Mouse (Mus musculus) embryonic stem cell, embryonic (primary cell): ENCODE results near the gene Xirp1.

ENCODE experiments used
- CTCF ChIA-PET, 4 experiments: fragments of 300-600 bp in 2 of 4; fragments of 350-600 bp in 2 of 4; sonication (Branson Sonifier 250); formaldehyde crosslinking; loops; one replicate each; lab custom pipeline; 2022; ENCODE audit warnings: inconsistent platforms in 2 of 4; lab: Charles Lee
- POLR2A ChIA-PET, 4 experiments: fragments of 300-600 bp in 2 of 4; fragments of 350-600 bp in 2 of 4; sonication (Branson Sonifier 250); formaldehyde crosslinking; loops; one replicate each; lab custom pipeline; 2022; ENCODE audit warnings: antibody characterized with exemption in 4 of 4, inconsistent platforms in 1 of 4; lab: Charles Lee

Xirp1 gene

GRCm38 (mm10) chr9:120007833-120008232, 15.6 kb downstream of the Xirp1 start:
- POLR2A ChIA-PET = interaction anchor here in 3 of 4 experiments (0.6 to 11.1 kb wide), 14 partner anchors 9 to 142 kb away, joined by 3 to 173 read pairs (median 4); partner anchors contain the start of genes Csrnp1 (in 2 of the 3) and Mobp (in 1 of the 3)
- CTCF ChIA-PET = interaction anchor here (0.6 to 4.0 kb wide), 17 partner anchors 9 to 339 kb away, joined by 3 to 32 read pairs (median 4); no protein-coding TSS in a partner anchor

- ChIA-PET CTCF (interaction anchor here in 3 of 4 experiments (0.5 to 4.0 kb wide), 6 partner anchors 18 to 488 kb away, joined by 3 to 32 read pairs (median 4); no protein-coding TSS in a partner anchor), POLR2A (interaction anchor here (0.6 to 11.1 kb wide), 21 partner anchors 12 to 1015 kb away, joined by 3 to 173 read pairs (median 4); partner anchors contain the start of genes Csrnp1 (in 2 of the 4) and Rpsa (in 1 of the 4))
These were observed 17.5 kb downstream of the Xirp1 start for GRCm38 (mm10) chr9:120005936-120006335.

GRCm38 (mm10) chr9:120002893-120003292, 20.5 kb downstream of the Xirp1 start:
- CTCF ChIA-PET = interaction anchor here in 2 of 4 experiments (0.6 to 3.8 kb wide), 5 partner anchors 29 to 647 kb away, joined by 3 to 25 read pairs (median 6); no protein-coding TSS in a partner anchor
- POLR2A ChIA-PET = interaction anchor here in 3 of 4 experiments (0.7 to 11.1 kb wide), 27 partner anchors 8 to 147 kb away, joined by 3 to 173 read pairs (median 7); partner anchors contain the start of genes Csrnp1 (in 3 of the 3), Rpsa (in 2 of the 3), Gorasp1 (in 1 of the 3) and Mobp (in 1 of the 3)

- CTCF ChIA-PET = interaction anchor here in 3 of 4 experiments (0.5 to 3.8 kb wide), 17 partner anchors 9 to 904 kb away, joined by 3 to 25 read pairs (median 4); no protein-coding TSS in a partner anchor
- POLR2A ChIA-PET = interaction anchor here (0.7 to 11.1 kb wide), 42 partner anchors 8 to 1806 kb away, joined by 3 to 173 read pairs (median 5); partner anchors contain the start of genes Csrnp1 (in 4 of the 4), Mobp (in 2 of the 4), Rpsa (in 2 of the 4) and Gorasp1 (in 1 of the 4)
These were observed 21.3 kb downstream of the Xirp1 start for GRCm38 (mm10) chr9:120001945-120002725.

- POLR2A ChIA-PET = interaction anchor here in 3 of 4 experiments (0.5 to 11.1 kb wide), 7 partner anchors 9 to 126 kb away, joined by 3 to 173 read pairs (median 3); partner anchors contain the start of genes Csrnp1 (in 2 of the 3) and Rpsa (in 1 of the 3)
- CTCF ChIA-PET = interaction anchor here in 2 of 4 experiments (0.6 to 2.4 kb wide), 5 partner anchors 26 to 115 kb away, joined by 3 to 8 read pairs (median 4); no protein-coding TSS in a partner anchor
These were observed 22.6 kb downstream of the Xirp1 start for GRCm38 (mm10) chr9:120000761-120001160.

- CTCF ChIA-PET = interaction anchor here in 2 of 4 experiments (1.0 to 1.3 kb wide), 2 partner anchors 25 kb away, joined by 3 to 4 read pairs; no protein-coding TSS in a partner anchor
- POLR2A ChIA-PET = interaction anchor here in 2 of 4 experiments (1.3 to 11.1 kb wide), 3 partner anchors 15 to 22 kb away, joined by 5 to 173 read pairs (median 48); partner anchors contain the start of gene Csrnp1 (in 2 of the 2)
These were observed 23.8 kb downstream of the Xirp1 start for GRCm38 (mm10) chr9:119999636-120000035.

GRCm38 (mm10) chr9:119998776-119999175, 24.6 kb downstream of the Xirp1 start:
- CTCF ChIA-PET = no interaction called here
- POLR2A ChIA-PET = interaction anchor here in 3 of 4 experiments (0.6 to 11.1 kb wide), 8 partner anchors 9 to 501 kb away, joined by 3 to 173 read pairs (median 4); partner anchors contain the start of gene Csrnp1 (in 2 of the 3)

- ChIA-PET CTCF (no interaction called here), POLR2A (interaction anchor here in 1 of 4 experiments (1.2 kb wide), 1 partner anchor 12 kb away, joined by 4 read pairs; the partner anchor contains the start of gene Csrnp1)
These were observed 27.3 kb downstream of the Xirp1 start for GRCm38 (mm10) chr9:119996080-119996479.

GRCm38 (mm10) chr9:119994207-119994606, 29.2 kb downstream of the Xirp1 start:
- ChIA-PET POLR2A (interaction anchor here (0.6 to 3.0 kb wide), 22 partner anchors 8 to 133 kb away, joined by 3 to 66 read pairs (median 5); partner anchors contain the start of gene Csrnp1 (in 3 of the 4)), CTCF (interaction anchor here in 2 of 4 experiments (0.9 to 1.8 kb wide), 2 partner anchors 20 kb away, joined by 3 to 5 read pairs; no protein-coding TSS in a partner anchor)

- CTCF ChIA-PET = interaction anchor here in 1 of 4 experiments (1.8 kb wide), 1 partner anchor 19 kb away, joined by 5 read pairs; no protein-coding TSS in a partner anchor
- POLR2A ChIA-PET = interaction anchor here (0.7 to 3.0 kb wide), 17 partner anchors 9 to 206 kb away, joined by 3 to 66 read pairs (median 5); partner anchors contain the start of gene Csrnp1 (in 3 of the 4)
These were observed 30.1 kb downstream of the Xirp1 start for GRCm38 (mm10) chr9:119993092-119993844.

- ChIA-PET POLR2A (interaction anchor here in 3 of 4 experiments (0.5 to 1.6 kb wide), 16 partner anchors 9 to 1486 kb away, joined by 3 to 11 read pairs (median 3); no protein-coding TSS in a partner anchor), CTCF (interaction anchor here (0.6 to 1.2 kb wide), 7 partner anchors 17 to 1502 kb away, joined by 3 to 6 read pairs (median 4); no protein-coding TSS in a partner anchor)
These were observed 32.1 kb downstream of the Xirp1 start for GRCm38 (mm10) chr9:119991310-119991709.

- ChIA-PET CTCF (interaction anchor here in 1 of 4 experiments (0.6 to 2.6 kb wide), 3 partner anchors 14 to 19 kb away, joined by 3 to 19 read pairs (median 3); no protein-coding TSS in a partner anchor), POLR2A (interaction anchor here in 3 of 4 experiments (0.6 to 10.2 kb wide), 17 partner anchors 9 to 359 kb away, joined by 3 to 173 read pairs (median 4); partner anchors contain the start of genes Gorasp1 (in 1 of the 3), Mobp (in 1 of the 3), Rpsa (in 1 of the 3) and Ttc21a (in 1 of the 3))
These were observed 35.1 kb downstream of the Xirp1 start for GRCm38 (mm10) chr9:119988304-119988703.

- ChIA-PET CTCF (interaction anchor here in 3 of 4 experiments (0.7 to 4.0 kb wide), 5 partner anchors 12 to 25 kb away, joined by 3 to 47 read pairs (median 10); no protein-coding TSS in a partner anchor), POLR2A (interaction anchor here in 3 of 4 experiments (0.6 to 10.2 kb wide), 14 partner anchors 8 to 142 kb away, joined by 3 to 173 read pairs (median 12); partner anchors contain the start of gene Rpsa (in 1 of the 3))
These were observed 37.4 kb downstream of the Xirp1 start for GRCm38 (mm10) chr9:119985881-119986574.

GRCm38 (mm10) chr9:119984536-119985011, 38.8 kb downstream of the Xirp1 start, which contains the start of gene Csrnp1:
Gene Csrnp1 (minus strand): TSS chr9:119984658.
- CTCF ChIA-PET = interaction anchor here (1.0 to 4.0 kb wide), 9 partner anchors 10 to 89 kb away, joined by 3 to 47 read pairs (median 4); no protein-coding TSS in a partner anchor
- POLR2A ChIA-PET = interaction anchor here (0.5 to 10.2 kb wide), 58 partner anchors 9 to 932 kb away, joined by 3 to 173 read pairs (median 5); partner anchors contain the start of genes Mobp (in 2 of the 4), Rpsa (in 2 of the 4), Gorasp1 (in 1 of the 4) and Slc25a38 (in 1 of the 4)
